Mouse (Mus musculus) liver, postnatal 0 days (tissue): ENCODE data around the gene Irgc1.

Source experiments
- CTCF ChIP-seq: sonication (generic); IDR thresholded peaks from 2 replicates; pipeline ENCODE4 v1.5.1; 2016; ENCODE audit warnings: antibody characterized with exemption, low read depth
- EP300 ChIP-seq: IDR thresholded peaks from 2 replicates; pipeline ENCODE4 v1.6.1; 2016; ENCODE audit warnings: antibody characterized with exemption, low read depth, mild to moderate bottlenecking

DNA sequence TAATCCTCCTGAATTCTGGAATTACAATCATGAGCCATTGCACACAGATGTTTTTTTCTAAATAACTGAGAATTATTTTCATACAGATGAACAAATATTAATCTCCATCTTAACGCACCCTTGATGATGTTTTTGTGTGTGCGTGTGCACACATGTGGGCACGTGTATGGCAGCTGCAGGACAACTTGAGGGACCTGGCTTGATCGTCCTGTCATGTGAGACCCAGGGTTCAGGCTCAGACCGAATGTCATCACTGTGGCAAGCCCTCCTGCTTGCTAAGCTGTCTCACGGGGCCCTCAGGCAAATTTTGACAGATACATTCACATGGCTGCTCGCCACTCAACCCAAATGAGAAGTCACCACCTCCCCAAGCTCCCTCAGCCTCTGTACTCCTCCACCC lies 61.6 kb downstream of the Irgc1 start:
- TF ChIP-seq CTCF (no peak), EP300 (no peak)
